Mouse (Mus musculus): ENCODE data around the gene Slc1a4. TPM values are rescaled to one million over a fixed set of nuclear protein-coding genes. Genes with fewer than 3 reads are reported as not detected.

The Slc1a4 gene
- polyA plus RNA-seq, 1 experiment from 2014 or later: 75.6 TPM

GRCm38 (mm10) chr11:20280982-20281381 is 51.5 kb downstream of the Slc1a4 start:
- WGBS: 83% methylated on average over 5 of the region's 5 CpGs
- ATAC-seq: no peak
- Histone ChIP-seq H3K9ac (ENCODE audit: low read depth, low read length) (no peak overlapping the region), H3K36me3 (ENCODE audit: control insufficient read depth, insufficient read depth, low read length) (no peaks in the 10 kb centered on the region), H3K4me1 (ENCODE audit: control insufficient read depth, insufficient read depth, low read length) (no peaks in the 10 kb centered on the region), H3K4me2 (ENCODE audit: low read length) (no peak overlapping the region), H3K4me3 (ENCODE audit: low read depth, low read length) (no peak overlapping the region), H3K27ac (ENCODE audit: low read length) (no peak overlapping the region), H3K27me3 (ENCODE audit: control insufficient read depth, insufficient read depth, low read depth, low read length) (no peaks in the 10 kb centered on the region), H3K9me3 (replicated peaks; ENCODE audit: control insufficient read depth, low read length, poor library complexity, severe bottlenecking) (no peaks in the 10 kb centered on the region)

- no peak overlapping the region for H3K4me3 ChIP-seq (ENCODE audit: low read depth, low read length)
- no peak for ATAC-seq
Measured at GRCm38 (mm10) chr11:20278702-20279101, 53.8 kb downstream of the Slc1a4 start.

GRCm38 (mm10) chr11:20277106-20277505 is 55.4 kb downstream of the Slc1a4 start:
- no peak overlapping the region for H3K27ac ChIP-seq (ENCODE audit: low read length)
- 77% methylated on average over 2 of the region's 2 CpGs for WGBS
- no peak overlapping the region for H3K9ac ChIP-seq (ENCODE audit: low read depth, low read length)
- no peak overlapping the region for H3K4me3 ChIP-seq (ENCODE audit: low read depth, low read length)
- ATAC-seq: no peak
- H3K4me2 ChIP-seq (ENCODE audit: low read length): no peak overlapping the region
- H3K36me3 ChIP-seq (ENCODE audit: control insufficient read depth, insufficient read depth, low read length): no peaks in the 10 kb centered on the region
- H3K9me3 ChIP-seq (replicated peaks; ENCODE audit: control insufficient read depth, low read length, poor library complexity, severe bottlenecking): no peaks in the 10 kb centered on the region
- H3K27me3 ChIP-seq (ENCODE audit: control insufficient read depth, insufficient read depth, low read depth, low read length): no peaks in the 10 kb centered on the region
- no peaks in the 10 kb centered on the region for H3K4me1 ChIP-seq (ENCODE audit: control insufficient read depth, insufficient read depth, low read length)

More at GRCm38 (mm10) chr11:20278702-20279101, 53.8 kb downstream of the Slc1a4 start:
- Histone ChIP-seq H3K27me3 (ENCODE audit: control insufficient read depth, insufficient read depth, low read depth, low read length) (no peaks in the 10 kb centered on the region), H3K36me3 (ENCODE audit: control insufficient read depth, insufficient read depth, low read length) (no peaks in the 10 kb centered on the region), H3K9ac (ENCODE audit: low read depth, low read length) (no peak overlapping the region), H3K9me3 (replicated peaks; ENCODE audit: control insufficient read depth, low read length, poor library complexity, severe bottlenecking) (no peaks in the 10 kb centered on the region), H3K27ac (ENCODE audit: low read length) (no peak overlapping the region), H3K4me1 (ENCODE audit: control insufficient read depth, insufficient read depth, low read length) (no peaks in the 10 kb centered on the region), H3K4me2 (ENCODE audit: low read length) (no peak overlapping the region)
- WGBS: 63% methylated on average over 5 of the region's 5 CpGs

GRCm38 (mm10) chr11:20275974-20276373 is 56.5 kb downstream of the Slc1a4 start:
- no peak overlapping the region for H3K4me3 ChIP-seq (ENCODE audit: low read depth, low read length)
- 74% methylated on average over 2 of the region's 2 CpGs for WGBS
- ATAC-seq: no peak
- H3K27ac ChIP-seq (ENCODE audit: low read length): no peak overlapping the region
- H3K27me3 ChIP-seq (ENCODE audit: control insufficient read depth, insufficient read depth, low read depth, low read length): no peaks in the 10 kb centered on the region
- no peaks in the 10 kb centered on the region for H3K4me1 ChIP-seq (ENCODE audit: control insufficient read depth, insufficient read depth, low read length)
- H3K36me3 ChIP-seq (ENCODE audit: control insufficient read depth, insufficient read depth, low read length): no peaks in the 10 kb centered on the region
- no peaks in the 10 kb centered on the region for H3K9me3 ChIP-seq (replicated peaks; ENCODE audit: control insufficient read depth, low read length, poor library complexity, severe bottlenecking)
- H3K9ac ChIP-seq (ENCODE audit: low read depth, low read length): no peak overlapping the region
- H3K4me2 ChIP-seq (ENCODE audit: low read length): no peak overlapping the region

GRCm38 (mm10) chr11:20269885-20270284 is 62.6 kb downstream of the Slc1a4 start:
- 87% methylated on average over 6 of the region's 6 CpGs for WGBS
- Histone ChIP-seq H3K4me3 (ENCODE audit: low read depth, low read length) (no peak overlapping the region), H3K36me3 (ENCODE audit: control insufficient read depth, insufficient read depth, low read length) (no peaks in the 10 kb centered on the region), H3K9ac (ENCODE audit: low read depth, low read length) (no peak overlapping the region), H3K27me3 (ENCODE audit: control insufficient read depth, insufficient read depth, low read depth, low read length) (no peaks in the 10 kb centered on the region), H3K4me1 (ENCODE audit: control insufficient read depth, insufficient read depth, low read length) (no peaks in the 10 kb centered on the region), H3K27ac (ENCODE audit: low read length) (no peak overlapping the region), H3K9me3 (replicated peaks; ENCODE audit: control insufficient read depth, low read length, poor library complexity, severe bottlenecking) (no peaks in the 10 kb centered on the region), H3K4me2 (ENCODE audit: low read length) (no peak overlapping the region)
- no peak for ATAC-seq

- H3K4me1 ChIP-seq (ENCODE audit: control insufficient read depth, insufficient read depth, low read length): no peaks in the 10 kb centered on the region
- 59% methylated on average over 8 of the region's 8 CpGs for WGBS
- peak; percentile 85; the same call in 1 of the 2 replicates for ATAC-seq
Measured at GRCm38 (mm10) chr11:20262628-20263380, 69.7 kb downstream of the Slc1a4 start.

GRCm38 (mm10) chr11:20254791-20255190 is 77.7 kb downstream of the Slc1a4 start:
- H3K4me2 ChIP-seq (ENCODE audit: low read length): no peak overlapping the region
- H3K9me3 ChIP-seq (replicated peaks; ENCODE audit: control insufficient read depth, low read length, poor library complexity, severe bottlenecking): no peaks in the 10 kb centered on the region
- no peak overlapping the region for H3K4me3 ChIP-seq (ENCODE audit: low read depth, low read length)
- ATAC-seq: no peak
- H3K4me1 ChIP-seq (ENCODE audit: control insufficient read depth, insufficient read depth, low read length): peaks cover 4% of the 10 kb centered on the region; the same call in 1 of the 2 replicates
- no peak overlapping the region for H3K27ac ChIP-seq (ENCODE audit: low read length)
- H3K27me3 ChIP-seq (ENCODE audit: control insufficient read depth, insufficient read depth, low read depth, low read length): no peaks in the 10 kb centered on the region
- H3K9ac ChIP-seq (ENCODE audit: low read depth, low read length): no peak overlapping the region
- H3K36me3 ChIP-seq (ENCODE audit: control insufficient read depth, insufficient read depth, low read length): no peaks in the 10 kb centered on the region
- 88% methylated on average over 4 of the region's 4 CpGs for WGBS

More at GRCm38 (mm10) chr11:20262628-20263380, 69.7 kb downstream of the Slc1a4 start:
- Histone ChIP-seq H3K27me3 (ENCODE audit: control insufficient read depth, insufficient read depth, low read depth, low read length) (no peaks in the 10 kb centered on the region), H3K36me3 (ENCODE audit: control insufficient read depth, insufficient read depth, low read length) (no peaks in the 10 kb centered on the region), H3K4me2 (ENCODE audit: low read length) (no peak overlapping the region), H3K27ac (ENCODE audit: low read length) (no peak overlapping the region), H3K9me3 (replicated peaks; ENCODE audit: control insufficient read depth, low read length, poor library complexity, severe bottlenecking) (no peaks in the 10 kb centered on the region), H3K4me3 (ENCODE audit: low read depth, low read length) (no peak overlapping the region), H3K9ac (ENCODE audit: low read depth, low read length) (no peak overlapping the region)

GRCm38 (mm10) chr11:20253088-20253487 is 79.4 kb downstream of the Slc1a4 start:
- Histone ChIP-seq H3K4me3 (ENCODE audit: low read depth, low read length) (no peak overlapping the region), H3K9me3 (replicated peaks; ENCODE audit: control insufficient read depth, low read length, poor library complexity, severe bottlenecking) (no peaks in the 10 kb centered on the region), H3K27me3 (ENCODE audit: control insufficient read depth, insufficient read depth, low read depth, low read length) (no peaks in the 10 kb centered on the region), H3K27ac (ENCODE audit: low read length) (no peak overlapping the region), H3K9ac (ENCODE audit: low read depth, low read length) (no peak overlapping the region), H3K4me1 (ENCODE audit: control insufficient read depth, insufficient read depth, low read length) (peaks cover 8% of the 10 kb centered on the region), H3K4me2 (ENCODE audit: low read length) (no peak overlapping the region), H3K36me3 (ENCODE audit: control insufficient read depth, insufficient read depth, low read length) (no peaks in the 10 kb centered on the region)
- ATAC-seq: no peak
- WGBS: 74% methylated on average over 2 of the region's 2 CpGs

All from midbrain, embryonic 16.5 days (tissue).